Mouse (Mus musculus) stomach, embryonic 16.5 days (tissue): Measurements from ENCODE around the gene Fam207a. TPM values are rescaled to one million over a fixed set of nuclear protein-coding genes. Genes with fewer than 3 reads are reported as not detected.

Experiments
- ATAC-seq: fragments of 200-750 bp; cut with Nextera tagmentation; 2 replicates; pipeline ENCODE4 v1.8.0; 2017; ENCODE audit warnings: moderate number of reproducible peaks, moderate TSS enrichment; ENCODE audit not compliant: insufficient read depth, low FRiP score
- H3K27ac ChIP-seq: fragments of 300-500 bp; sonication (generic); 2 replicates; pipeline ENCODE4 v1.5.1; 2014; ENCODE audit warnings: low read length
- H3K27me3 ChIP-seq: fragments of 300-500 bp; sonication (generic); 2 replicates; pipeline ENCODE4 v1.6.1; 2014; ENCODE audit warnings: low read length, control low read depth, mixed read lengths; ENCODE audit not compliant: control insufficient read depth, insufficient read depth
- H3K36me3 ChIP-seq: fragments of 300-500 bp; sonication (generic); 2 replicates; pipeline ENCODE4 v1.6.1; 2014; ENCODE audit warnings: low read length; ENCODE audit not compliant: control insufficient read depth, insufficient read depth
- H3K4me1 ChIP-seq: fragments of 300-500 bp; sonication (generic); 2 replicates; pipeline ENCODE4 v1.6.1; 2014; ENCODE audit warnings: low read length, control low read depth, mixed read lengths; ENCODE audit not compliant: control insufficient read depth, insufficient read depth
- H3K4me2 ChIP-seq: fragments of 300-500 bp; sonication (generic); 2 replicates; pipeline ENCODE4 v1.6.1; 2014; ENCODE audit warnings: low read depth, low read length, mixed read lengths
- H3K4me3 ChIP-seq: fragments of 300-500 bp; sonication (generic); replicated peaks from 2 replicates; pipeline ENCODE4 v1.5.1; 2014; ENCODE audit warnings: mild to moderate bottlenecking, low read length
- H3K9ac ChIP-seq: fragments of 300-500 bp; sonication (generic); 2 replicates; pipeline ENCODE4 v1.6.1; 2014; ENCODE audit warnings: low read length
- H3K9me3 ChIP-seq: fragments of 300-500 bp; sonication (generic); replicated peaks from 2 replicates; pipeline ENCODE4 v1.6.1; 2016; ENCODE audit warnings: low read length, control low read depth; ENCODE audit not compliant: control insufficient read depth
- WGBS: fragments of 180-500 bp; shearing (Covaris S2); extraction: QIAGEN DNeasy Blood & Tissue Kit; methylation state at CpG from one replicate; pipeline ENCODE4 v1.1.7; 2014; 5-methylcytosine and 5-hydroxymethylcytosine counted together
- polyA plus RNA-seq: library from polyadenylated mRNA; unstranded; fragments of >200 nt; fragmentation: Nextera tagmentation; extraction: Ambion mirVana; gene quantifications from 2 replicates; pipeline ENCODE4 v1.2.1, GENCODE M21; 2015

Fam207a gene
- polyA plus RNA-seq, 1 experiment from 2014 or later: 31.0 TPM

DNA sequence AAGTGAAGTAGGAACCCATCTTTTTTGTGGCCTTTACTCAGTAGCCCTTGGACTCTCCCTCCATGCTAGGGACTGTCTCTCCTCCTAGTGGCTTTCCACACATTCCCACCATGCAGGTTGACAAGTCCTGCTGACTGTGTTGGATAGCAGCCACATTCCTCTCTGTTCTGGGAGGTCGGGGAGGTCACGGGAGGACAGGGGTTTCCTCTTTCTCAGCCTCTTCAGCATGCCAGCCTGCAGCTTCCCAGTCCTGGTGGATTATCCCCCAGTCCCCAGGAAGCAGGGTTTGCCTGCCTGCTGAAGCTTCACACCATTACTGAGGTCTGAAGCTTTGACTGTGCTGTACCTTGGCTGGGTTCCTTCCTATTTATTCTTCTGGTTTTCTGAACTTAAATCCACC lies 67.8 kb downstream of the Fam207a start:
- ATAC-seq: no peak
- peaks cover 9% of the 10 kb centered on the region; the same call in 1 of the 2 replicates for H3K9me3 ChIP-seq
- H3K4me1 ChIP-seq: peaks cover 15% of the 10 kb centered on the region
- H3K9ac ChIP-seq: no peak overlapping the region
- no peaks in the 10 kb centered on the region for H3K36me3 ChIP-seq
- no peaks in the 10 kb centered on the region for H3K27me3 ChIP-seq
- H3K4me2 ChIP-seq: no peak overlapping the region
- no peak overlapping the region for H3K27ac ChIP-seq
- 10% methylated on average over 2 of the region's 2 CpGs for WGBS
- no peak overlapping the region for H3K4me3 ChIP-seq

DNA sequence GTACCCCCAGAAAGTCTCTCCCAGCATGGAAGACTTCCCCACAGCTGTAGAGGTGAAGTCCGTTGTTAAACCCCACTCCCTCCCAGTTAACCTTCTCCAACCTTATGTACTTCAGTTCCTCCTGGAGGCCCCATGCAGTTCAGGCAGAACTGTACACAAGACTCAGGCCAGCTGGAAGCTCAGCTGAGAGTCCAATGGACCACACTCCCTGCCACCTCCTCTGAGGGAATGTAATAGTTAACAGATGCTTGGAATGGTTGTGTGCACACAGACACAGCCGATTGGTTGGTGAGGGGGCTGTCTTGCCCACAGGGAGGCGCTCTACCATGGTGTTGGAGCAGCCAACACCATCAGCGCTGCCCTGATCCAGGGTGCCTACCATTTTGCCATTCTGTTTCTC lies 73.3 kb downstream of the Fam207a start:
- H3K4me2 ChIP-seq: no peak overlapping the region
- no peak overlapping the region for H3K9ac ChIP-seq
- no peak for ATAC-seq
- peaks cover 16% of the 10 kb centered on the region for H3K4me1 ChIP-seq
- H3K27ac ChIP-seq: no peak overlapping the region
- H3K27me3 ChIP-seq: no peaks in the 10 kb centered on the region
- H3K9me3 ChIP-seq: peaks cover 9% of the 10 kb centered on the region; the same call in 1 of the 2 replicates
- H3K4me3 ChIP-seq: no peak overlapping the region
- H3K36me3 ChIP-seq: no peaks in the 10 kb centered on the region
- WGBS: 80% methylated on average over 4 of the region's 4 CpGs

DNA sequence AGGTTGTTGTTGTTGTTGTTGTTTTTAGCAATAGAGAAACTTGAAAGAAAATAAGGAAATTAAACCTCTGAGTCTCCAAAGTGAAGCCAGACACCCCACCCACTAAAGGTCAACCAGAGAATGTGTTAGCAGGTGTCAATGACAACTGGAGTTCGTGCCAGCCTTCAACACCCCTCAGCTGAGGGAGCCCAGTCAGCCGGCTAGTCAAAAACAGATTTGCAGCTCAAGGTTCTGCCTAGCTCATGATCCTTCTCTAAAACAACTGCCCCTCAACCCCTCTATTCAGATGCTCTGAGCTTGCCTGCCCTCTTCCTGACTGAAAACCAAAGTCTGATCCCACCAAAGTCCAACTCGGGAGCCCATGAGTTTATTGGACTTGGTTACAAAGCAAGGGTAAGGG lies 73.8 kb downstream of the Fam207a start:
- Histone ChIP-seq H3K36me3 (no peaks in the 10 kb centered on the region), H3K4me3 (no peak overlapping the region), H3K27me3 (no peaks in the 10 kb centered on the region), H3K27ac (no peak overlapping the region), H3K4me1 (peaks cover 16% of the 10 kb centered on the region), H3K9ac (no peak overlapping the region), H3K4me2 (no peak overlapping the region), H3K9me3 (peaks cover 9% of the 10 kb centered on the region; the same call in 1 of the 2 replicates)
- 75% methylated on average over 3 of the region's 3 CpGs for WGBS
- ATAC-seq: no peak

DNA sequence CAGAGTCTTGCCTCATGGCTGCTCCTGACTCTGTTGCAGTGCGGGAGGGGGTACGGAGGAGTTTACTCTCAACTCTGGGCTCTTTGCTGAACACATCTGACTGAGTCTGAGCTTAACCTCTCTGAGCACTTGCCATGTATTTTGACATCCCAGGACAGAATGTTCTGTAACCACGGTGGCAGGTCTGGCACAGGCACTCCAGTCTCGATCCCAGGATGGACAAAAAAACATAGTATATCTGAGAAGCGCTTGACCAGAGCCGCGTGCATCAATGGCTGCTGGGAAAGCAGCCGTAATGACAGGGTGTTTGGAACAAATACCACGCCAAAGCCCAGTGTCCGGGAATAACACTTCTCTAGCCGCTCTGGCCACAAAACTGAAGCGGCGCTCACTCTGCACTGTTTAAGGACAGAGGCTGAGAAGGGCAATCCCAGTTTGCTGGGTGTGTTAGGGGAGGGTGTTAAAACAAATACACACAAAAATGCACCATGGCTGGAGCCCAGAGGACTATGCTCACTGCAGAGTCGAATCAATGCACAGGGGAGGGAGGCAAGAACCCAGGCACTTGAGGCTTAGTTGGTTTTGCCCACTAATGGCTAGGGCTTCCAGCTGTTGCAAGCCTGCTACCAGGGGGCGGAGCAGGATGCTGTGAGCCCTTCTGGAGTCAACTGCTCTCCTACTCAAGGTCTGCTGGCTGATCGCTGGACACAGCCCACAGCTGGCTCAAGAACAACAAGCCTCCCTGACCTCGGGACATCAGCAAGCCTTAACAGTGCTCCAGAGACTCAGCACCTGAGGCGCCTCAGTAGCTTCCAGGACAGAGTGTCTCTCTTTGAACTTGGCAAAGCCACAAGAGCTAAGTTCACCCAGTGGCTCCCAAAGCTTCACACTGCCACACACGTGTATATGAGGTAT lies 74.5 kb downstream of the Fam207a start:
- Histone ChIP-seq H3K27me3 (no peaks in the 10 kb centered on the region), H3K9me3 (peaks cover 9% of the 10 kb centered on the region; the same call in 1 of the 2 replicates), H3K36me3 (no peaks in the 10 kb centered on the region), H3K4me1 (peaks cover 16% of the 10 kb centered on the region), H3K27ac (peak overlapping the region; percentile 9; the same call in 1 of the 2 replicates), H3K9ac (no peak overlapping the region), H3K4me2 (no peak overlapping the region), H3K4me3 (no peak overlapping the region)
- ATAC-seq: peak; percentile 56; the same call in 1 of the 2 replicates
- 42% methylated on average over 19 of the region's 19 CpGs for WGBS

DNA sequence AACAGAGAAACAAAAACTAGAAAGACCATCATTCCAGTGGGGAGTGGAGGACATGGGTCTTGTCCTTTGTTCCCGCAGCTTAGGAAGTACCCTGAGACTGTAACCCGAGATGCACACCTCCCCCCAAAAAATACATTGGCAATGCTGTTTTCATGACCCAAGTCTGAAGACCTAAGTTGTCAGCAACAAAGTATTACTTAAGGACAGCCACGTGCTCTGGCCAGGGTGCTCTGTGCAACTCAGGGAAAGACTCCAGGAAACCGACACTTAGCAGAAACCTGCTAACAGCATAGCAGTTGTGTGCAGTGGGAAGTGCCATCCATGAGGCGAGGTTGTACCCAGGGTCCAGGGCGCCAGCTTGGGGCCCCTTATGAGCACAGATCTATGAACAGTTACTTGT lies 75.3 kb downstream of the Fam207a start:
- Histone ChIP-seq H3K9ac (0 out of 2 replicates have a peak overlapping the region, but pooled peaks have one; percentile 29), H3K27me3 (no peaks in the 10 kb centered on the region), H3K36me3 (no peaks in the 10 kb centered on the region), H3K4me2 (no peak overlapping the region), H3K4me1 (peaks cover 16% of the 10 kb centered on the region), H3K9me3 (peaks cover 6% of the 10 kb centered on the region; the same call in 1 of the 2 replicates), H3K4me3 (no peak overlapping the region), H3K27ac (no peak overlapping the region)
- no peak for ATAC-seq
- whole genome bisulfite sequencing: 47% methylated on average over 6 of the region's 6 CpGs

DNA sequence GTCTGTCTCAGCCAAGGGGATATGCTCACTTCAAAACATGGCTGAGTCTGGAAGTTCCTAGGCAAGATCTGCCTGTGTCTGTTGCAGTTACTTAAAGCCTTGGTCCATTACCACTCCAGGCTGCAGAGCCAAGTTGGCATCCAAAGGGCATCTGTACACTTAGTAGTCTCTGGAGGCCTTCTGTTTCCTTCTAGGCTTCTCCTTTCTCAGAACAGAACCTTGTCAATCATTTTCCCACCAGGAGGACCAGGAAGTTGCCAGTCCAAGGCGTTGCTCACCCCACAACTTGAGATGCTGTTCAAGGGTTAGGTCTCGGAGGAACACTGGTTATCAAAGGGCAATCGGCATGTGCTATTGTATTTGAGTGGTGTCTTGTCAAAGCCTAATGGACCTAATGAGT lies 76.6 kb downstream of the Fam207a start:
- 79% methylated on average over 3 of the region's 3 CpGs for WGBS
- Histone ChIP-seq H3K27me3 (no peaks in the 10 kb centered on the region; the same call in 1 of the 2 replicates), H3K36me3 (no peaks in the 10 kb centered on the region), H3K9me3 (no peaks in the 10 kb centered on the region), H3K27ac (no peak overlapping the region), H3K4me2 (no peak overlapping the region), H3K4me1 (peaks cover 26% of the 10 kb centered on the region), H3K9ac (no peak overlapping the region), H3K4me3 (no peak overlapping the region)
- no peak for ATAC-seq

DNA sequence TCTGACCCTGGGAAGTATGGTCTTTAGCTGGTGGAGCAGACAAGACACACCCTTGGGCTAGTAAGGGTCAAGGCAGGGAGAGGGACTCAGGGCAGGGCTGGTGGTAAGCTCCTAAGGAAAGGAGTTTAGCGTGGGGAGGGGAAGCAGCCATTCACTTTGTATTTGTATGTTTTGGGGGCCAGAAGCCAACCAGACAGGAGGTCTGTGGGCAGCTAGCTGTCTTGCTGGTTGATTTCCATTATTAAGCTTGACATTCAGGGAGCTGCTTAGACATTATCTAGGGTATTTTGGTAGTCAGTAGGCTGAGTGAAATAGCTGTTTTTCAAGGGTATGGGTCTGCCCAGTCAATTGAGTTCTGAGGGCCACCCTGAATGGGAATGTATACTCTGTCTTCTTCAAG lies 77.6 kb downstream of the Fam207a start:
- no peaks in the 10 kb centered on the region for H3K9me3 ChIP-seq
- no peak overlapping the region for H3K9ac ChIP-seq
- H3K4me1 ChIP-seq: peaks cover 26% of the 10 kb centered on the region
- no peak overlapping the region for H3K4me2 ChIP-seq
- H3K4me3 ChIP-seq: no peak overlapping the region
- WGBS: 43% methylated on average over 1 of the region's 1 CpGs
- H3K27ac ChIP-seq: no peak overlapping the region
- ATAC-seq: no peak
- no peaks in the 10 kb centered on the region; the same call in 1 of the 2 replicates for H3K27me3 ChIP-seq
- no peaks in the 10 kb centered on the region for H3K36me3 ChIP-seq

Other genes with a start within 250 kb of the Fam207a start
- 6.3 and 8.4 TPM in 2 replicates for gene Adarb1, start 97.5 kb downstream of the Fam207a start, polyA plus RNA-seq
- 6.7 and 8.3 TPM in 2 replicates for gene Itgb2, start 14.5 kb upstream of the Fam207a start, polyA plus RNA-seq
- gene Pttg1ip, start 65.9 kb upstream of the Fam207a start, polyA plus RNA-seq: 210 and 244 TPM in 2 replicates
- 324 and 327 TPM in 2 replicates for gene Sumo3, start 90.3 kb upstream of the Fam207a start, polyA plus RNA-seq
- gene Gm49325, start 90.4 kb upstream of the Fam207a start, polyA plus RNA-seq: 4.4 and 10.1 TPM in 2 replicates
- gene Ube2g2, start 106.5 kb upstream of the Fam207a start, polyA plus RNA-seq: 78.0 and 82.4 TPM in 2 replicates
- 0.96 and 1.5 TPM in 2 replicates for gene Tspear, start 170.8 kb upstream of the Fam207a start, polyA plus RNA-seq
- gene Gm19402, start 175.0 kb upstream of the Fam207a start, polyA plus RNA-seq: not detected in 2 replicates
- gene Gm9508, start 181.4 kb upstream of the Fam207a start, polyA plus RNA-seq: not detected in 2 replicates
- gene Gm10272, start 190.8 kb upstream of the Fam207a start, polyA plus RNA-seq: not detected in 2 replicates
- gene Gm10024, start 195.7 kb upstream of the Fam207a start, polyA plus RNA-seq: 0.27 TPM in 1 of 2 replicates, not detected in the other
- not detected in 2 replicates for gene Gm10142, start 200.0 kb upstream of the Fam207a start, polyA plus RNA-seq
- gene Krtap12-1, start 204.8 kb upstream of the Fam207a start, polyA plus RNA-seq: not detected in 2 replicates
- gene Gm10100, start 210.7 kb upstream of the Fam207a start, polyA plus RNA-seq: not detected in 2 replicates
- not detected in 2 replicates for gene Gm18596, start 226.9 kb upstream of the Fam207a start, polyA plus RNA-seq
- not detected in 2 replicates for gene Gm9736, start 235.6 kb upstream of the Fam207a start, polyA plus RNA-seq
- not detected in 2 replicates for gene Gm3233, start 243.9 kb upstream of the Fam207a start, polyA plus RNA-seq